Mouse (Mus musculus) myocyte (in vitro differentiated cells): Measurements from ENCODE around the gene Bhlhb9.

Source experiments
- E2F4 ChIP-seq: IDR thresholded peaks from one replicate; pipeline ENCODE4 v1.6.1; 2011; ENCODE audit warnings: mild to moderate bottlenecking, control low read depth, moderate library complexity; ENCODE audit not compliant: insufficient read depth
- MAX ChIP-seq: IDR thresholded peaks from one replicate; pipeline ENCODE4 v1.6.1; 2011; ENCODE audit warnings: low read depth, mild to moderate bottlenecking, control low read depth
- MYOD1 ChIP-seq, 3 experiments: IDR thresholded peaks; one replicate each; pipeline ENCODE4 v1.6.1; 2011; ENCODE audit warnings: control low read depth in 2 of 3, low read depth in 2 of 3, mild to moderate bottlenecking in 2 of 3, moderate library complexity in 1 of 3; ENCODE audit not compliant: insufficient read length in 2 of 3, control insufficient read depth in 1 of 3
- MYOG ChIP-seq, 3 experiments: IDR thresholded peaks; one replicate each; pipeline ENCODE4 v1.6.1; 2011; ENCODE audit warnings: control low read depth in 2 of 3, low read depth in 2 of 3, mild to moderate bottlenecking in 2 of 3; ENCODE audit not compliant: insufficient read length in 2 of 3, control insufficient read depth in 1 of 3, insufficient read depth in 1 of 3
- POLR2A ChIP-seq: IDR thresholded peaks from one replicate; pipeline ENCODE4 v1.6.1; 2011; ENCODE audit warnings: low read depth, mild to moderate bottlenecking, control low read depth, moderate library complexity; ENCODE audit not compliant: insufficient read length
- POLR2AphosphoS2 ChIP-seq: IDR thresholded peaks from one replicate; pipeline ENCODE4 v1.6.1; 2011; ENCODE audit warnings: low read depth, control low read depth; ENCODE audit not compliant: insufficient read length
- REST ChIP-seq: IDR thresholded peaks from one replicate; pipeline ENCODE4 v1.6.1; 2011; ENCODE audit warnings: mild to moderate bottlenecking, control low read depth, moderate library complexity; ENCODE audit not compliant: insufficient read depth, insufficient read length
- TCF12 ChIP-seq: IDR thresholded peaks from one replicate; pipeline ENCODE4 v1.6.1; 2011; ENCODE audit warnings: mild to moderate bottlenecking, control low read depth; ENCODE audit not compliant: poor library complexity, insufficient read depth, severe bottlenecking
- USF1 ChIP-seq: IDR thresholded peaks from one replicate; pipeline ENCODE4 v1.6.1; 2011; ENCODE audit warnings: low read depth, mild to moderate bottlenecking, control low read depth, moderate library complexity

DNA sequence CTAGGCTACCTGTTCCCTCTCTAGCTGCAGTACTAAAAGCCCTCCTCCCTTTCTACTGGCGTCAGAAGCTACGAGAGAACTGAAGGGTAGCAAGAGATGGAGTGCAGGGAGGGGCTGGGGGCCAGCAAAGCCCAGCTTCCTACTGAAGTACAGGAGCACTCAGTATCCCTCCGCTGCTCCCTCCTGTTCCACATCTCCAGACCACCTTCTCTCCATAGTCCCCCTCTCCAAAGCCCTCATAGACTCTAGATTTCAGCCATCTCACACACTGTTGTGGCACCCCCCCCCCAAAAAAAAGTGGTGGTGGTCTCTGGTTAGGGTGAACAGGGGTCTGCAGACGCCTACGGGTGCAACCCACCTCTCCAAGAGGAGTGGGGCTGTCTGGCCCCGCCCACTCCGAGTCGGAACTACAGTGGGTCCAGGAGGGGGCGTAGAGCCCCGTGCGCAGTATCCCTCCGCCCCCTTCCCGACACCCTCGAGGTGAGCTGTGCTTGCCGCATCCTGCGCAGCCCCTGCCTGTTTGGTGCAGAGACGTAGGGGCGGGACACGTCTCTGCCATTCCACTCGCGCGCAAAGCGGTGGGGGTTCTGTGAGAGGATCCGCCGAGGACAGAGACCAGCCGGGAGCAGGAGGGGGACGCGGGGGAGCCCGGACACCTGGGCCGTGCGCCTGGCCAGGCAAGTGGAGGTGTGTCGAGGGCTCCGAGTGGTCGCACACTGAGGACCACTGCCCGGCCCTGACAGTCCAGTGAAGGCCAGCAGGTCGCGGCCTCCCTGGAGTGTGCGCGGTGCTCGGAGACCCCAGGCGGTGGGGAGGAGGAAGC is 88.2 kb downstream of the Bhlhb9 start:
- no peak for TF ChIP-seq E2F4
- TF ChIP-seq POLR2A: no peak
- no peak for TF ChIP-seq REST
- TF ChIP-seq USF1: no peak
- no peak for TF ChIP-seq MAX
- no peak for TF ChIP-seq POLR2AphosphoS2
- TF ChIP-seq MYOD1 (IDR thresholded peaks at IDR 0.05; ENCODE audit: control insufficient read depth in 1 of 3, insufficient read length in 2 of 3, low read depth in 2 of 3): no peak
- TF ChIP-seq TCF12: no peak
- TF ChIP-seq MYOG (IDR thresholded peaks at IDR 0.05; ENCODE audit: control insufficient read depth in 1 of 3, insufficient read depth in 1 of 3, insufficient read length in 2 of 3, low read depth in 2 of 3): no peak
